Comparison of ENCODE assay signal across 10 mouse cellular contexts in the genomic region with DNA sequence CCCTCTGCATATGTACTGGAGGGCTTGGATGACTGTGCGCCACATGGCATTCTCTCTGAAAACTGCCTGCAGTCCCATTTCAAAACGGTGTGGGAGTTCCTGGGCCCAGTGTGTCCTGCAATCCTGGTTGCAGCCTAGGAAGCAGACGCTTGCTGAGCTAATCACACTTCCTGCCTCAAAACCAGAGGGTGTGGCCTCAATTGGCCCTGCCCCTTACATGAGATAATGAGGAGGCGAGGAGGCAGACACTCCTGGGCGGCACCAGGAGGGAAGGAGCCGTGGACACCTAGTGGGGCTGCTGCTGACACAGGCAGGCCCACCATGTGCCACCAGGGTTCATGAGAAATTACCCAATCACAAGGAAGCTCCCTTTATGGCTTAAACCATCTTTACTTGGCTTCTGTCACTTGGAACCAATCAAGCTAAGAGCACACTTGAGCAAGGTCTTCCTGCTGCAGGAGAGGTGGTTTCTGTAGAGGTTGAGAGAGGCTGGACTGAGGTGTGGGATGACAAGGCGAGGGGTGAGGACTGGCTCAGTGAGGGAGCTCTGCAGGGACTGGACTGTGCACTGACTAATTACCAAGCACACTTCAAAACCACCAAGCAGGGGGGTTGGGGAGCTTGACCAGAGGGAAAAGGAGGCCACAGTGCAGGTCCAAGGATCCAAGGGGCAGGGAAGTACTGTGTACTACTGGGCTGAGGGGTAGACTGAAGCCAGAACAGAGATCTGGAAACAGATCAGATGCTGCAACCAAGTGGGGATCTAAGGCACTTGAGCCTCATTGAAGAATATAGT.
DNase-seq lines count a peak whose midpoint lies in the region; ATAC-seq lines count a peak whose summit lies in the region.
"Had no signal": no experiment of that assay in that cellular context is flagged by ENCODE, and none has a peak within 500 bp of the region (broad histone marks: within the 10 kb centered on the region; RNA-seq: fewer than 3 reads in every experiment).

No protein-coding gene starts in this region.

- no peak overlapping the region; the same call in 1 of the 2 replicates for H3K27ac ChIP-seq in heart, embryonic 12.5 days (ENCODE audit: poor library complexity, severe bottlenecking)
- H3K27ac ChIP-seq in liver, embryonic 12.5 days, result no peak overlapping the region
- H3K27ac ChIP-seq: limb, embryonic 13.5 days had no signal

- no peaks in the 10 kb centered on the region for H3K27me3 ChIP-seq in heart, embryonic 12.5 days (replicated peaks)
- no peaks in the 10 kb centered on the region for H3K27me3 ChIP-seq in liver, embryonic 12.5 days (replicated peaks)
- H3K27me3 ChIP-seq: limb, embryonic 13.5 days had no signal

- peaks cover 23% of the 10 kb centered on the region for H3K4me1 ChIP-seq in heart, embryonic 12.5 days (replicated peaks)
- peaks cover 14% of the 10 kb centered on the region for H3K4me1 ChIP-seq in liver, embryonic 12.5 days

- 37% methylated on average over 7 of the region's 7 CpGs for WGBS in heart, embryonic 12.5 days
- 23% methylated on average over 7 of the region's 7 CpGs for WGBS in liver, embryonic 12.5 days (ENCODE audit: insufficient replicate concordance)

- H3K9ac ChIP-seq in heart, embryonic 12.5 days, result no peak overlapping the region
- H3K9ac ChIP-seq in liver, embryonic 12.5 days, result no peak overlapping the region
- H3K9ac ChIP-seq: limb, embryonic 13.5 days had no signal

- peak; percentile 39 for ATAC-seq in heart, embryonic 12.5 days (ENCODE audit: insufficient number of reproducible peaks, low FRiP score)
- ATAC-seq in liver, embryonic 12.5 days, result peak; percentile 76

- no peaks in the 10 kb centered on the region for H3K36me3 ChIP-seq in heart, embryonic 12.5 days
- no peaks in the 10 kb centered on the region for H3K36me3 ChIP-seq in liver, embryonic 12.5 days
- H3K36me3 ChIP-seq: limb, embryonic 13.5 days had no signal

- no peak overlapping the region for H3K4me3 ChIP-seq in heart, embryonic 12.5 days
- H3K4me3 ChIP-seq in liver, embryonic 12.5 days, result no peak overlapping the region
- H3K4me3 ChIP-seq: limb, embryonic 13.5 days had no signal

- no peaks in the 10 kb centered on the region for H3K9me3 ChIP-seq in heart, embryonic 12.5 days (replicated peaks)
- H3K9me3 ChIP-seq in liver, embryonic 12.5 days (replicated peaks), result no peaks in the 10 kb centered on the region
- H3K9me3 ChIP-seq: limb, embryonic 13.5 days had no signal

- H3K4me2 ChIP-seq in heart, embryonic 12.5 days, result no peak overlapping the region
- H3K4me2 ChIP-seq in liver, embryonic 12.5 days, result peak overlapping the region; percentile 37; the same call in 1 of the 2 replicates
- H3K4me2 ChIP-seq: limb, embryonic 13.5 days had no signal

- no peak for DNase-seq in heart, adult 11 months
- peak; percentile 44 for DNase-seq in thymus, postnatal 4 days
- no peak for DNase-seq in thymus, postnatal 10 days (ENCODE audit: low spot score in 2 of 2)
- no peak for DNase-seq in cerebellum, adult 8-10 months
- DNase-seq in adrenal gland, adult (ENCODE audit: inconsistent age in 2 of 2, low spot score in 1 of 2), result no peak
- DNase-seq in layer of hippocampus, postnatal 36 days, result no peak
- DNase-seq: cerebellum, postnatal 10 days had no signal
